Mouse (Mus musculus): ENCODE measurements around the gene Lyrm9.

Gene Lyrm9

GRCm38 (mm10) chr11:78826442-78827013 lies at the start of gene Lyrm9:
Gene Lyrm9, plus strand, starts transcription at chr11:78826584.
- peak; percentile 94 for DNase-seq (ENCODE audit: inconsistent ontology term)

- DNase-seq (ENCODE audit: inconsistent ontology term), result peak; percentile 25
These were observed 48.3 kb upstream of the Lyrm9 start for GRCm38 (mm10) chr11:78777851-78778680.

GRCm38 (mm10) chr11:78780002-78780401 lies 46.4 kb upstream of the Lyrm9 start:
- no peak for DNase-seq (ENCODE audit: inconsistent ontology term)

- DNase-seq (ENCODE audit: inconsistent ontology term), result no peak
These were observed 45.8 kb upstream of the Lyrm9 start for GRCm38 (mm10) chr11:78780571-78780970.

GRCm38 (mm10) chr11:78782326-78782725 lies 44.1 kb upstream of the Lyrm9 start:
- DNase-seq (ENCODE audit: inconsistent ontology term), result no peak

GRCm38 (mm10) chr11:78782791-78783347 lies 43.5 kb upstream of the Lyrm9 start:
- no peak for DNase-seq (ENCODE audit: inconsistent ontology term)

- DNase-seq (ENCODE audit: inconsistent ontology term), result peak; percentile 34
These were observed 40.4 kb upstream of the Lyrm9 start for GRCm38 (mm10) chr11:78786013-78786431.

GRCm38 (mm10) chr11:78789370-78790060 lies 36.9 kb upstream of the Lyrm9 start:
- peak; percentile 47 for DNase-seq (ENCODE audit: inconsistent ontology term)

- peak; percentile 59 for DNase-seq (ENCODE audit: inconsistent ontology term)
These were observed 34.8 kb upstream of the Lyrm9 start for GRCm38 (mm10) chr11:78791582-78791981.

- no peak for DNase-seq (ENCODE audit: inconsistent ontology term)
These were observed 34.3 kb upstream of the Lyrm9 start for GRCm38 (mm10) chr11:78792055-78792454.

GRCm38 (mm10) chr11:78792465-78792864 lies 33.9 kb upstream of the Lyrm9 start:
- no peak for DNase-seq (ENCODE audit: inconsistent ontology term)

- no peak for DNase-seq (ENCODE audit: inconsistent ontology term)
These were observed 33.3 kb upstream of the Lyrm9 start for GRCm38 (mm10) chr11:78793116-78793515.

GRCm38 (mm10) chr11:78796072-78796729 lies 30.2 kb upstream of the Lyrm9 start:
- DNase-seq (ENCODE audit: inconsistent ontology term), result no peak

- no peak for DNase-seq (ENCODE audit: inconsistent ontology term)
These were observed 25.3 kb upstream of the Lyrm9 start for GRCm38 (mm10) chr11:78801094-78801493.

- DNase-seq (ENCODE audit: inconsistent ontology term), result peak; percentile 92
These were observed 22.6 kb upstream of the Lyrm9 start for GRCm38 (mm10) chr11:78803587-78804316.

- no peak for DNase-seq (ENCODE audit: inconsistent ontology term)
These were observed 21.8 kb upstream of the Lyrm9 start for GRCm38 (mm10) chr11:78804551-78804950.

- no peak for DNase-seq (ENCODE audit: inconsistent ontology term)
These were observed 21.2 kb upstream of the Lyrm9 start for GRCm38 (mm10) chr11:78805198-78805597.

- no peak for DNase-seq (ENCODE audit: inconsistent ontology term)
These were observed 20.7 kb upstream of the Lyrm9 start for GRCm38 (mm10) chr11:78805691-78806137.

- DNase-seq (ENCODE audit: inconsistent ontology term), result peak; percentile 72
These were observed 18.9 kb upstream of the Lyrm9 start for GRCm38 (mm10) chr11:78807341-78808108.

GRCm38 (mm10) chr11:78809398-78809797 lies 17.0 kb upstream of the Lyrm9 start:
- DNase-seq (ENCODE audit: inconsistent ontology term), result no peak

All from Muller cell, postnatal 12 days (primary cell).